Mouse (Mus musculus) cerebellum, adult 2 months (tissue): Measurements from ENCODE around the gene Marveld2.

Experiments
- CTCF ChIP-seq: fragments of 200-500 bp; IDR thresholded peaks from 2 replicates; pipeline ENCODE4 v1.5.1; 2011; ENCODE audit warnings: low read depth, mild to moderate bottlenecking, control low read depth, low read length, moderate library complexity, borderline replicate concordance; ENCODE audit not compliant: insufficient read depth
- POLR2A ChIP-seq: fragments of 200-500 bp; IDR thresholded peaks from 2 replicates; pipeline ENCODE4 v1.6.1; 2011; ENCODE audit warnings: low read length, control low read depth, borderline replicate concordance; ENCODE audit not compliant: insufficient read depth

GRCm38 (mm10) chr13:100602239-100602902 lies 14.4 kb downstream of the Marveld2 start:
- TF ChIP-seq CTCF (no peak), POLR2A (no peak)
